Mouse (Mus musculus) gastrocnemius, postnatal 4 days (tissue): ENCODE results near the gene Bmp7. TPM values are rescaled to one million over a fixed set of nuclear protein-coding genes. Genes with fewer than 3 reads are reported as not detected.

Source experiments
- DNase-seq, 2 experiments: peaks; one replicate each; pipeline ENCODE4 v3.0.0; 2021 to 2022; ENCODE audit warnings: low spot score in 2 of 2, mixed read lengths in 2 of 2
- total RNA-seq, 2 experiments: library from RNA; stranded (reverse); gene quantifications; 2 replicates each; pipeline ENCODE4 v1.2.3; 2021

The Bmp7 gene
- total RNA-seq, 2 experiments from 2014 or later, result 3.7 to 3.8 TPM

DNA sequence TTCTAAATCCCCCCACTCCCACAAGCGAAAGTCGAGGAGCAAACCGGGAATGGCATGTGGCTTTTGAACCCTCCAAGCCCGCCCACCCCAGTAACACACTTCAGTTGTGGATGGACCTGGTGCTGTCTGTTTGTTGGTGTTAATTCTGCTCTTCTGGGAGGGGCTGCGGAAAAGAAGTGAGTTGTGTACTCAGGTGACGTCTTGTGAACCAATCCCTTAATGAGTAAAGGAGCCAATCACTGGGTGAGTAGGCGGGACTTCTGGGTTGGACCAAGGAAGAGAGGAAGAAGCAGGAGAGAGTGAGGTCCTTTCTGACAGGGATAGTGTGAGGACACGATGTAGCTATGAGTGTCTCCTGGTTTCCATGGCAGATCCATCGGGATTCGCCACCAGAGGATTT lies 83.1 kb downstream of the Bmp7 start:
- DNase-seq, result no peak

DNA sequence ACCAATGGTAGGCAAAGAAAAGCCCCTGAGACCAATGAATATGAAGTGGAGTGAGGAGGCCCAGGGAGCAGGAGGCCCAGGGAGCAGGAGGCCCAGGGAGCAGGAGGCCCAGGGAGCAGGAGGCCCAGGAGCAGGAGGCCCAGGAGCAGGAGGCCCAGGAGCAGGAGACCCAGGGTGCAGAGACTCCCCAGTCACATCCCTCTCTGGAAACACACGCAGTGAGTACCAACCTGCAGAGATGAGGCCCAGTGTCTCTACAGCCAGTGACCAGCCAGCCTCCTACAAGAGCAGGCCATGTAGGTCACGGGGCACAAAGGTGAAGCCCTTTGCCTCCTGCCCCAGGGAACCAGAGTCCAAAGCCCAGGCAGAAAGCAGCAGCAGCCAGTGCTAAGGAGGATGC lies 83.6 kb downstream of the Bmp7 start:
- DNase-seq, result no peak

DNA sequence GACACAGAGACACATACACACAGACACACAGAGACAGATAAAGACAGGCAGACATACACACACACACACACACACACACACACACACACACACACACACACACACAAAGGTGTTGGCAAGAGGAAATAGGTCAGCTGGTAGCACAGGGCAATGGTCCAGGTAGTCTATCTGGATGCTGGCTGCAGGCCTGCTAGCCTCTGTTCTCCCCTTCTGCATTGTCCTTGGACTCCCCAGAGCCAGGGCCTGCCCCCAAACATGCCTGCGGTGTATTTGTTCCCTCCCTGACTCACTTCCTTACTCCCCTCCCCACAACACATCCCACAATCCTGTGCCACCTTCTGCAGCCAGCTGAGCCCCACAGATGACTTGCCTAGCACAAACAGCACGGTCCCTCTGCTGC lies 86.0 kb downstream of the Bmp7 start:
- no peak for DNase-seq

DNA sequence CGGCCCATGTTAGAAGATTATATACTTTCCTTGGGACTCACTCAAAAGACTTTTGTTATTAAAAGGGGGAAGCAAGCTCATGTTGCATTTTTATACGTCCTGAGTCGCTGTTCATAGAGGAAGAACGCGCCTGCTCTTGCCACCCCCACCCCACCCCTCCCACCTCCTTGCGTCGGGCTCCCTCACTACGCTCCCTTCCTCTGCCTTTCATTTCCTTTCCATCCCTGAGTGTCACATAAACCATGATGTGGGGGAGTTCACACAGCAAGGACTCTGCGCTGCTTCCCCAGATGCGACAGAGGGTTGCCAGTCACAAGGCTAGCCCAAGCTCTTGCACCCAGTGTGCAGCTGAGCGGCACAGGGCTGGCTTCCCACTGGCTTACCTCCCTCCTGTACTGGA lies 88.3 kb downstream of the Bmp7 start:
- DNase-seq, result no peak

DNA sequence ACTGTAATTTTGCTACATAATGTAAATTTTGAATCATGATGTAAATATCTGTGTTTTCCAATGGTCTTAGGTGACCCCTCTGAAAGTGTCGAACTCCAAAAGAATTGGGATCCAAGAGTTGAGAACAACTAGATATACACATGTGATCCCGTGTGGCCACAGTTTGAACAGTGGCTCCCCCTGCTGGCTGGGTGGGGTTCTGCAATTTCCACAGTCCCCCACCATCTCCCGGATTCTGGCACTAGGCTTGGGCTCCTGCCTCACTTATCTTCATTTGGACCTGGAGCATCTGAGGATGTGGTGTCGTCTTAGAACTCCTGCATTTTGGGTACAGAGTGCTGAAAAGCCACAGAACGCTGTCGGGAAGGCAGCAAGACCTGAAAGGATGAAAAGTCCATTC lies 91.9 kb downstream of the Bmp7 start:
- DNase-seq, result no peak

DNA sequence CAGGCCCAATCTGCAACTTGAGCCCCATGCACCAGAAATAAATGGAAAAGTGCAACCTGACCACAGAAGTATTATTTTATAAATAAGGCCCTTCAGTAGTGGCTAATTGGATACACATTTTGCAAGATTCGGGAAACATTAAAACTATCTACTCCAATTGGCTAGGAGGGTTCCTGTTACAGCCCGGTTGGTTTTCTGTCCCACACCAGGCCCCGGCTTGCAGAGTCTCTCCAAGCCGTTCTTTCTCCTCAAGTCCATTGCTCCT lies 93.9 kb downstream of the Bmp7 start:
- DNase-seq, result no peak

DNA sequence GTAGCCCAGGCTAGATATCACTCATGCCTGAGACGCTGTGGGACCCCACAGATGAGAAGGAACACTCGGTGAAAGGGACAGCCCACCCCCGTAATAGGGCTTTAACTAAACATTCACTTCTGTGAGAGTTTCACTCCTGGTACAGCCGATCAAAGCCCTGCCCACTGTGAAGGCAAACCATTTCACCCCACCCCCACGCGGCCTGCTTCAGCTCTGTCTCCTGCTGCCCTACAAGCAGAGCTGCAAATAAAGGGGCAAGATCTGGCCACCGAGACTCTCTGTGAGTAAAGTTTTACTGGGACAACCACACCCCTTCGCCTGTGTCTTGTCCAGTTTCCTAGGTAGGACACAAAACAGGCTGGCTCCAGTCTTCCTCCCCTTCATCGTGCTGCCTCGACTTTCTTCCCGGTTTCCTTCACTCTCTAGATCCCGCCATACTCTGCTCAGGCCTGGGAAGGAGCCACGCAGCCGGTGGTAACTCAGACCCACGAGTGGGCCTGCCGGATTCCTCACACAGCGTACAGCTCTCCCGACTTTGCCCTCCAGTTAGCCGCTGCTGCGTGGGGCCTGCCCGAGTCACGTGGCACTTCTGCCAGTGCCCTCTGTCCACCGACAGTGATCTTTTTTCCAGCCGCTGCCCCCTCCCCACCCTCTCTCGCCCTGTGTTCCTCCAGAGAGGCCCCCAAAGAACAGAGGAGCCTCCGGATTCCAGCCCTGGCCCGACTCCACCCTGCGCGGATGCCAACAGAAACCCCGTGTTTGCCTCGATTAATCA lies 94.4 kb downstream of the Bmp7 start:
- DNase-seq, result no peak

DNA sequence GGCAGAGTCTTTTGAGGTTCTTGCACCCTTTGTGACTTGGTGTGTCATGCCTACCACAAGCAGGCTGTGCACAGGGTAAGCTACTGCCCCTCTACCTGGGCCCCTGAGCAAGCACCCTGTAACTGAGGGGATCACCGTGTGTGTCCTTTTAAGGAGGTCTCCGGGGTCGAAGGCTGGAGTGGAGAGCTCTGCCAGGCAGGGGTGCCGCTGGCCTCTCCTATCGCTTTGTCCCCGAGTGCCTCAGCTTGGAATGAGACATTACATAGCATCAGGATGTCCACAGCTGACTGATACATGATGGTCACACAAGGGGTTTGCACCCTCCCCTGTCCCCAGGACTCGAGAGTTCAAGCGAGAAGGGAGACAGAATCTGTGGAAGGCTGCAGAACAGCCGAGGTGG lies 96.2 kb downstream of the Bmp7 start:
- no peak for DNase-seq

DNA sequence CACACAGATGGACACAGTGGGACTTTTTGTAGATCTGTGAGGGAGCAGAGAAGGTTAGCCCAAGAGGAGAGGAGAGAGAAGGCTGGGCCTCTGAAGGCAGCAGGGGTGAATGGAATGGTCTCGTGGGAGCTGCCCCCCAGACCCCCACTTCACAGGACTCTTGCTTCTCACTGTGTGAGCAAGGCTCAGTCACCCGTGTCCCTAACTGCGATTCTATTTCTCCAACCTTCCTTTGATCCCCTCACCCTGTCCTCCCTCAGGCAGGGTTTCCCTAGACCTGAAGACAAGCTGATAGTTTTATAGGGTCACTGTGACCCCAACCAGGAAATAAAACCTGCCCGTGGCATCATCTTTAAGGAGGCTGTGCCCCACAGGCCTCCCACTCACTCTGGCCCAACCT lies 97.8 kb downstream of the Bmp7 start:
- DNase-seq, result no peak

DNA sequence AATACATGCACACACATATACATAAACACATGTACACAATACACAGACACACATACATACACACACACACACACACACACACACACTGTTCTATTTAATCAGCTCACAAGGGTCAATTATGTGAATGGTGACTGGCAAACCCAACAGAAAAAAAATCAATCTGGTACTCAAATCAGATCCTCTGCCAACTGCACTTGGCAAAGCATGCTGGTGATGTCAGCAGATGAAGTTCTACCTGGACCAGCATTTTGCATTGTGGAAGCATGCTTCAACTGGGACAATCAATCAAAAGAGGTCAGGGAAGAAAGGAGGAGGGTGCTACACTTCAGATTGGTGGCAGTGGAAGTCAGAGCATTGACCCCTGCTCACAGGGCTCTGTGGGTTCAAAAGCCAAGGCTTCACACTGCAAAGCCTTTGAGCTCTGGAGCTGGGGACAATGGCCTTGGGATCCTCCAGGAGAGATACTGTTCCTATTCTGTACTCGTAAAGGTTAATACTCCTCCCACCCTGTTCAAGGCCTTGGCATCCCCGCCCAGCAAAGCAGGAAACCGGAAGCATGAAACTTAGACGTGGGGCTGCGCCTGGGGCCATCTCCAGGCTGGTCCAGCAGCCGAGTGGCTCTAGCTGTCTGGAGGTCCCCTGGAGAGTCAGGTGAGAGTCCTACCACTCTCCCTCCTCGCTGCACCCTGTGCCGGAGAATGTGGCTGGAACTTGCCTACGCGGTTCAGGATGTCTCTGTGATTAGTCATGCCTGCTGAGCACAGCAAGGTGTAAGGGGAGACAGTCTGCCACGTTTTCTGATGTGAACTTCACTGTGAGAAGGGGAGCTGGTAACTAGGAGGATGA lies 99.0 kb downstream of the Bmp7 start:
- DNase-seq, result no peak

DNA sequence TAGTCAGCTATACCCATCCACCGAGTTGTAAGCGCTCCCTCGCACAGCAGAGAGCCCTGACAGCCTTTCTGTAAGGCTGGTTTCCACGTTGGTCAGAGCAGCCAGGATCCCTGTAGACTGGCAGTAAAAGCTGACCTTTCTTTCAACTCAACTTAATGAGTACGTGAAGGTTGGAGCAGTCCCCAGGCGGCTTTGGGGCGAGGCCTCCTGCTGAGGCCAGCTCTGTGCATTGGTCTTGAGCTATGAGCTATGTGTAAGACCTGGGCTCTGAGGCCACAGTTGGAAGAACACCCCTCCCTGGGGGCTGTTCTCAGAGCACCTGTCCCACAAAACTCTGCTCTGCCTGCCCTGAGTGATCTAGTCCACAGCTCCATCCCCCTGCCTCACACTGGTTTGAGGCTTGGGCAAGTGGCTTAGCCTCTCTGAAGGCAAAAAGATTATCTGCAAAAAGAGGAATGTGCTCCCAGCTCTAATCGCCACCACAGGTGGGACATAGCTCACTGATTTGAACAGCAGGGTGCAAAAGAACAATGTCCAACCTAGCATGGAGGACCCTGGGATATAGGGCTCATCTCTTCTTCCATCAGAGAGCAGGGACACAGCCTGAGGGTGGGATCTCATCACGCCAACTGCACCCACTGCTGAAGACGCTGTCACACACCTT lies 100.7 kb downstream of the Bmp7 start:
- no peak for DNase-seq

DNA sequence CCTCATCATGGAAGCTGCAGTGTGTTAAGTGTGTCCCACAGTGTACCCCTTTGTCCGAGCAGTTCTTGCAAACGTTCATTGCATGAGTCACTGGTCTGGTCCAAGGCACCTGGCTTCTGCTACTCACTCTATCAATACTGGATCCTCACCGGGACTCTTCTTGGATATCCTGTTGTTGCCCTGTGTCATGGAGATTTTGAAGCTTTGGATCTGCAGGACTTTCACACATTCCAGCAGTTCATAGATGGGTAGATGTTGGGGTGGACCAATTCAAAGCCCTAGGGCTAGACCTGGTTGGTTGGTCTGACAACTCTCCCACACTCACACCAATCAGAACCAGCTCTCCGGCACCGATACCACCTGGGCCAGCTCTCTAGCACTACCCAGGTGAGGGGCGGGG lies 103.6 kb downstream of the Bmp7 start:
- DNase-seq, result no peak

DNA sequence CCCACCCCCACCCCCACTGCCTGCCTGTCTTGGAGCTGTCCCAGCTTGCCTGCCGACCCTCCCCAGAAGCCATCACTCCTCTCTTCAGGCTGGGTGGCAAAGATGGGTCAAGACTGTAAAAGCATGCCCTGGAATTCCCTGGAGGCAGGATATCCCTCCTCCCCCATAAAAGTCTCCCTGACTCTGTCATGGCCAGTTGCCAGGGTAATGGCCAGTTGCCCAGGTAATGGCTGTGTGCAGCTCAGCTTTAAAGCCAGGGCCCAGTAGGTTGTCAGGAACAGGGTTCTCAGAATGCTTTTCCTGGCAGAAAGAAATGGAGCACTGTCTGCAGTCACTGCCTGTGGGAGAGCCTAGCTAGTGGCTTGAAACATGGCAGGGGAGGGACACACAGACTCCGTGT lies 106.9 kb downstream of the Bmp7 start:
- DNase-seq, result peak in 1 of 2 experiments; percentile 38

DNA sequence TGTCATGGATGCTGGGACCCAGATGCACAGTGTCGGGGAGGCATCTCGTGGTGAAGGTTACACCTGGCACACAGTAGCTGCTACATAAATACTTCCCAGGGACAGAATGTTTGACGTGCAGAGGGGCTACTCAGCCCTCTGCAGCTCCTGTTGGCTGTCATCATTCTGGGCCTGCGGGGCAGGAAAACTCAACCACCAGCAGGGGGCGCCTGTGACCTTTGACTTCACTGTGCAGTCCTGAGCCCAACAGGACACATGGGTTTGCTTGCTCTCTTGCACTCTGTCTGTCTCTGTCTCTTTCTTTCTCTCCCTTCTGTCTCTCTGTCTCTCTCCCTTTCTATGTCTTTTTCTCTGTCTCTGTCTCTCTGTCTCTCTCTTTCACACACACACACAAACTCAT lies 108.4 kb downstream of the Bmp7 start:
- DNase-seq, result peak; percentile 66 to 78

DNA sequence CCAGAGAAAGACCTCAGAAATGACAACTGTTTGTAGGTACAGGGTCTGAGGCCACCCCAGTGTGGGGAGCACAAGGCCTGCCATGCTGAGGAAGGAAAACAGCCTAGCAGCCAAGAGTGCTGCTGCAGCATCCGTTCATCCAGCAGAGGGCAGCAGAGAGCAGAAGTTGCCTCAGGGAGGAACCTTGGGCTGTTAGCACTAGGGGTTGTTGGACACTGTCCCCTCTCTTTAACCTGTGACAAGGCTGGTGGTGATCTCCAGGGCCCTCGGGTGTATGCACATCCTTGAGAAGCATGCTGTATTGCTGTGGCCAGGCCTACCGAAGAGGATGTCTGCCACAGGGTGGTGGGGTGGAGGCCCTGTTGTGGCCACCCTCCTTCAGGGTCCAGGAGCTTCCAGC lies 109.0 kb downstream of the Bmp7 start:
- DNase-seq, result peak; percentile 79 to 85

DNA sequence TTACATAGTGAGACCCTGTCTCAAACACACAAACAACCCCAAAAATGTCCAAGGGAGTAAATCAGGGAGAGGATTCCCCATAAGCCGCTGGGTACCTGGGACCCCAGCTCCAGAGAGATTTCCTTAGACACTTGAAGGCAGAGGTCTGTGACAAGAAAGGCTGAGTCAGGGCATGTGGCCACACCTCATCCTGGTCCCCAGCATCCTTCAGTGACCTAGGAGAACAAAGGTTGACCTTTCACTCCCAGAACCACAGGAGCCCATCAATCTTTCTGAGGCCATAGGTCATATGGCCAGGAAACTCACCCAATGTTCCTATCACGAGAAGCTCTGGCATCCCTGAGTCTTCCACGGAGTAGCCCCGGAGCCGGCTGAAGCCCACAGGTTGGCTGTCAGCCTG lies 111.9 kb downstream of the Bmp7 start:
- no peak for DNase-seq

DNA sequence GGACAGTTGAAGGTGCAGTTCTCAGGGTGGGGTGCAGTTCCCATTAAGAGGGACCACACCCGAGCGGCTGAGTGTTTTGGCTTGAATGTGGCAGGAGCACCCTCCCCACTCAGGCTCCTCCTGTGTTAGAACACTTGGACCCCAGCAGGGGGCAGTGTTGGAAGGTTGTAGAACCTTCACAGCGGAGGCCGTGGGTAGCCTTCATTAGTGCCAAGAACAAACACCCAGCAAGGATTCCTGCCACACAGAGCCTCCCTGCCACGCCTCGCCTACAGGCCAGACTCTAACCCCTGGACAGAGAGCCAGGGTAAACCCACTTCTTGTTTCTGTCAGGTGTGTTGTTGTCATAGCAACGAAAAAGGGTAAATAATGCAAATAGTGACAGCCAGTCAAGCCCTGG lies 112.6 kb downstream of the Bmp7 start:
- peak in 1 of 2 experiments; percentile 26 for DNase-seq

DNA sequence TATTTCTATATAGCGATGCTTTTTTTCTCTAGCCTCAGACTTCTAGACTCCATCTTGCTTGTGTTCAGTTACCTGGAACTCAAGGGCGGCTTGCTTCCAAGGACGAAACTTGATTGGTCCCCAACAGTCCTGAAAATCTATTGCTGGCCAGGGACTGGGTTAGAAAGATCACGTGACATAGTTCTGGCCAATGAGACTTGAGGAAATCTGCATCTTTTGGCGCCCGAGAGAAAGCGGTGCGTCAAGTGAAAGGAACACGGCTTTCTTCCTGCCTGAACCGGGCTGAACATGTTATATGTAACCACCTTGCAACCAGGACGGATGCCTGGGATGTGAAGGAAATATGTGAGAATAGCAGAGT lies 114.4 kb downstream of the Bmp7 start:
- DNase-seq, result no peak

DNA sequence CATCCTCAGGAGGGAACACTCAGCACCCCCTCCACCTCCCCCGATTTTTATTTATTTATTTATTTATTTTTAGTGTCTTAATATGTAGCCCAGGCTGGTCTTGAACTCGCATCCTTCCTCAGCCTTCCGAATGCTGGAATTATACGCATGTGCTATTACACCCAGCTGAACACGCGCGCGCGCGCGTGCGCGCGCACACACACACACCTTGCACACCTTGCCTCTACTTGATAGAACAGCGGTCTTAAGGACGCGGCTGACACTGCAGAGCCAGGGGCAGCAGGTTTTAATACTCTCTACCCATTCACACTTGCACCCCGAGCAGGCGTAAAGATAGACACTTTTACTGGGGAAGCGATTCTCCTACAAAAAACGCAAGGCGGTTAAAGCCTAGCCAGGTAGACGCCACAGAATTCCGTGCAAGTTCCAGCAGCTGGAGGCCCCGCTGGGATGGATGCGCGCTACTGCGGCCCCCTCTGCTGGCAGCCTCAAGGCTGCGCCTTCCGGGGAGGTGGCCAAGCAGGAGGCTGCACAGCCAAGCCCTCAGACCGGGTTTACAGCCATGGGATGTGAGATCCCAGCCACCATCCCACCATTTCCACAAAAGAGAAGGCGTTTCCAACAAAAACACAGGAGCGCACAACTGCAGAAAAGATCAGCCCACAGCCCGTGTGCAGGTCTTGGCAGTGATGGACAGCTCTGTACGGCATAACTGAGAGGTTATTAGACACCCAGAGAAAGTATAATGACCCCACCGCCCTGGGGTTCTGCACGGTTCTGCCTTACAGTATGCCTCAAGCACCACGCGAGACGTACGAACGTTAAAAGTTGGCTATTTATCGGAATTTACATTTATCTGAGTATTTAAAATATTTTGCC lies 115.0 kb downstream of the Bmp7 start:
- peak; percentile 53 to 63 for DNase-seq

DNA sequence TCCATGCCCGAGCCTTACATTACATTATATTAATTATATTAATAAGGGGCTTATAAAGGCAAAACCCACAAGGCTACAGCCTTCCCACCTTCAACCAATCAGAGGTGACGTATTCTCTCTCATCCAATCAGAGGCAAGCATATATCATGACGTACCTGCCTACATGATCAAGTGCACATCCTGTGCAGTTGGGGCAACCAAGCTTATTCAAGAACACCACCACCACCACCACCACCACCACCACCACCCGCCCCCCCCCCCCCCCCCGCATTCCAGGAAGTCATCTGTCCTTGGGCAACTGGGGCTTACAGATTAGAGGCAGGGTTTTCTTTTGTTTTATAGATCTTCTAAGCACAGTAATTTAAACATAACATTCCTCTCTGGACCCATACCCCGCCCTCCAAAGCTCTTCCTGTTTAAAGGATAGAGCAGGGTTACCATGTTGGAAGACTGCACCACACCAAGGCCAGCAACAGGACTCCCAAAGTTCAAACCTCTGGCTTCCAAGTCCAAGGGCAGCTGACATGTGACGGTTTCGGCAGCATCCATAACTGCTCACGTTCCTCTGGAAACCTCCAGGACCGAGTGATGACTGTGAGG lies 121.4 kb downstream of the Bmp7 start:
- DNase-seq, result no peak
